Mouse (Mus musculus): ENCODE data around the gene Tbrg4. TPM values are rescaled to one million over a fixed set of nuclear protein-coding genes. Genes with fewer than 3 reads are reported as not detected.

Gene Tbrg4
- total RNA-seq, 2 experiments from 2014 or later, result 67.7 to 77.0 TPM

DNA sequence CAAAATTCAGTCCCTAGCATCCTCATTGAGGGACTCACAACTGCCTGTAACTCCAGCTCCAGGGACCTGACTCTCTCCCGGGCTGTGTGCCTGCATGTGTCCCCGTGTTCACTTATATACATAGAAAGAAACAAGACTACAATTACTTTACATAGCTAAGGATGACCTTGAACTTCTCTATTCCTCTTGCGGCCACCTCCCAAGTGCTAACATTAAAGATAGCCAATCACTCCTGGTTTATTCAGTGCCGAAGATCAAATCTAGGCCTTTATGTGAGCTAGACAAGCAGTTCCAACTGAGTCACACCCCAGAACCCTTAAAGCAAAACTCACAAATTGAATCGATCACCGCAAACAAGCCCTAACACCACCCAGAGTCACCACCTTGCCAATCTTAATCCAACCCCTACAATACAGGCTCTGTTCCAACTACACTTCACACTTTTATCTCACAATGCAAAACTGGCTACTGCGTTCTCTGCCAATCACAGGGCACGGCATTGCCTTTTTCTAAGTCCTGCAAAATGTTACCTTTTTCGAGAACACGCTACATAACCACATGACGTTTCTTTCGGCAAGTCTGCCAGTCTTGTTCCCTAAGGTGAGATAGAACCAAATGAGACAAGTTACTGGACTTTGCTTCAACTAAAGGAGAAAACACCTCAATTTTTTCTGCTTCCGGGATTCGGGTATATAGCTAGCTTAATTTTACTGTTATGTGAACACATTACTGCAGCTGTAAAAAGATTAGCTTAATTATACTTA lies 1.1 kb downstream of the Tbrg4 start:
- no peak for DNase-seq (ENCODE audit: low spot score in 2 of 2)

DNA sequence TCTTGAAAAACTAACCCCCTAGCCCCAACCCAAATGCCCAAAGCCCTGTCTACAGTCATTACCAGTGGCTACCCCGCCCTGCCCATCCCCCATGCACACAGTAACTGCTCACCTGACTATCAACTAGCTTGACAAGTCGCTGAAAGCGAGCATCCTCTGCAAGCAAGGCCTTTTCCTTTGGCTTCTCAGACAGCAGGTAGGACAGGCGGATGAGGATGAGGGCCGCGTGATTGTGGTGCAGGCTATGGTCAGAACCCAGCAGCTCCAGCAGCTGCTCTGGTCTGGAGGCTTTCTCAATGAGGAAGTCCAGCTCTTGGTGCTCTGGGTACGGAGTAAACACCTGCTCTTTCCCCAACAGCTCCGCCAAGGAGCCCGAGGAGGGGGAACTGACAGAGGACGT lies 2.2 kb downstream of the Tbrg4 start:
- no peak for DNase-seq (ENCODE audit: low spot score in 2 of 2)

DNA sequence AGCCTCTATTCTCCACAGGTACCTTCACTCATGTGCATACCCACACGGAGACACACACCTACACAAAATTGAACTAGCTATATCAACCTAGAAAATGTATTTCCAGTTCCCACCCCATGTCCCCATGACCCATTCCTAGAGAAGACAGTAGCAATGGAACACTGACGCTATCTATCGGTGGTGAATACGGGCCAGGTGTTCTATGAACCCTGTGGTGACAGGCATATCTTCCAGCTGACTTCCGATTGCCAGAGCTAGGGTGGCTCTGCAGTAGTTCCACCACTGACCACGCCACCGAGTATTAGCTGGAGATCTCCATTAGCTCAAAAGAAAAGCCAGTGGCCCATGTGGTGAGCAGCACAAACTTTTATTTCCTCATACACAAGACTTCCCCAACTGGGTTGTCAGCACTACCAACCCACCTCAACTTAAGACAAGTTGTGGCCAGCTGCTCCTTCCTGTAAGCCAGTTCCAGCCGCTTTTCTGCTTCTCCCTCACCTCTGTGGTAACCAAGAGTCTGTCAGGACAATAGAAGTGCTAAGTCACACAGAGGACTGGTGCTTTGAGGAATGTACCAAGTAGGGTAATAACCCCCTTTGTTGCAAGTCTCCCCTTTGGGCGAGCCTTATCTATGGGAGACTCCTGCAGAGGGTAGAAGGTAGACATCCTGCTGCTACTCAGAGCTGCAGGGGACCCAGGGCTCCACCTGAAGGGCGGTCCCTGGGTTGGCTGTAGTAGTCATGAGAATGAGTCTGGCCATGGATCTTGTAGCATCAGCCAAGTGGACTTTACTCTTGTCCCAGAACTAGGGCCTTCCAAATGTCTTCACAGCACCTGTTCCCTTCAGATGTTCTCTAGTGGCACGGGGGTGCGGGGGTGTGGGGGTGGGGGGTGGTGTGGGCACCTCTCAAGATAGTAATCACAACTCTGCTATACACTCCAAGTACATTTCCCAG lies 10.3 kb downstream of the Tbrg4 start:
- DNase-seq (ENCODE audit: low spot score in 2 of 2), result no peak

DNA sequence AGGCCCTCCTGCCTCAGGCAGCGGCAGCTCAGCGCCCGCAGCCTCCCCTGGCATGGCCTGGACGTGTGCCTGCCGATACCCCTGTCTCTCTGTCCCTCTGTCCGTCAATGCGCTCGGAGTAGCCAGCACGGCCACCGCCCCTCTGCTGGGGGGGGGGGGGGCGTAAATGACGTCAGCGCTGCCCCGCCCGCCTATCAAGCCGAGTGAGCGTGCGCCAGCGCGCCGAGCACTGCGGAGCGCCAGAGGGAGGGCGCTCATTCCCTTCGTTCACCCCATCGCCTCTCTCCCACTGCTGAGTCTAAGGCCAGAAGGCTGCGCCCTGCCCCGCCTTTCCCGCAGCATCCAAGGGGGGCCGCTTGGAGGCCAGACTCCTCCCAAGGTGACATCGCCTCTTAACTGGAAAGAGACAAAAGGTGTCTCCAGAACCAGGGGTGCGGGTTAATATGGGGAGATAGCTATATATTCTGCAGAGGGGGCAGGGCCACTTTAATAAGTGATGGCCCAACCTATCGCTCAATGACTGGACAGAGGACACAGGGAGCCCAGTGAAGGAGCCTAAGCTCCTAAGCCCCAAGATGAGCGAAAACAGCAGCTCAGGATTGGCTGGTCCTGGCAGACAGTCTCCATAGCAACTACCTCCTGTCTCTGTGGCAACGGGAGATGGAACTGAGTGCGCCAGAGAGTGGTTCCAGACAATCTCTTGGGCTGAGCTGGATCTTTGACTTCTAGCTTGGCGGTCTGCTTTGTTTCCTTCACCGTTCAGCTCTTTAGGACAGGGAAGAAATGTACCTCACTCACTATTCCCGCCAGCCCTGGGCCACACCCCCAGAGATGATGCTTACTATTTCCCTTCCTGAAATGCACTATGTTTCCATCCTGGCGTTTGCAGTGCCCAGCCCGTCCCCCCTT lies 20.1 kb downstream of the Tbrg4 start, which contains the start of gene Nacad:
Gene Nacad, minus strand, starts transcription at position 563 of the 909 bp plus-strand sequence.
- DNase-seq (ENCODE audit: low spot score in 2 of 2), result no peak

DNA sequence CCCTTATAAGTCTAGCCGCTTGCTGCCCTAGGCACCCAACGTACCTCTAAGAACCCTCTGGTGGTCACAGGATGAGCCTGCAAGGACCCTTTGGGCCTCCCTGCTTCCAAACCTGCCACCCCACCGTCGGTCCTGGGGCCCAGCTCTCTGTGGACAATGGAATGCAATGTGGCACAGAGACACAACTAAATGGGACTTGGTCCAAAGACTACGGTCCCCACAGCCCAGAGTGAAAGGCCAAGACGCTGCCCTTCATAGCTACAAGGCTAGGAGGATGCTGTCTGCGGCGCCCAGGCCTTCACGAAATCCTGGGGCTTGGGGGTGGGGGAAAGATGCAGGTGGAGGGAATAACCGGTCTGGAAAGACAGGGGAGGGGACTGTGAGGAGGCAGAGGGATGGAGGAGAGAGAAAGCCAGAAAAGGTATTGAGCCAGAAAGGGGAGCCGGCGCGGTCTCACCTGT lies 20.8 kb downstream of the Tbrg4 start:
- DNase-seq (ENCODE audit: low spot score in 2 of 2), result no peak

DNA sequence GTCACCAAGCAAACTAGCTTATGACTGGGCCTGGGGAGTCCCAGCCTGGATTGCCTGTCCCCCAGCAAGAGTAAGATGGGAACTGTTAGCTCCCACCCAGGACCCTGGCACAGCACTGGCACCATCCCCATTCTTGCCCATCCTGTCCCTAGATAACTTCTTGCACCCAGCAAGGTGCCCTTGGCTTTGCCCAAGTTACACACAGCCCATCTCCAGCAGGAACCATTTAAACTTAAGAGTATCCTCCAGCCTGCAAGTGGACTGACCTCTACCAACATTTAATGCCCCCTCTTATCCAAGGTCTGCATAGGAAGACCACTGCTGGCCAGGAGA lies 21.3 kb downstream of the Tbrg4 start:
- no peak for DNase-seq (ENCODE audit: low spot score in 2 of 2)

DNA sequence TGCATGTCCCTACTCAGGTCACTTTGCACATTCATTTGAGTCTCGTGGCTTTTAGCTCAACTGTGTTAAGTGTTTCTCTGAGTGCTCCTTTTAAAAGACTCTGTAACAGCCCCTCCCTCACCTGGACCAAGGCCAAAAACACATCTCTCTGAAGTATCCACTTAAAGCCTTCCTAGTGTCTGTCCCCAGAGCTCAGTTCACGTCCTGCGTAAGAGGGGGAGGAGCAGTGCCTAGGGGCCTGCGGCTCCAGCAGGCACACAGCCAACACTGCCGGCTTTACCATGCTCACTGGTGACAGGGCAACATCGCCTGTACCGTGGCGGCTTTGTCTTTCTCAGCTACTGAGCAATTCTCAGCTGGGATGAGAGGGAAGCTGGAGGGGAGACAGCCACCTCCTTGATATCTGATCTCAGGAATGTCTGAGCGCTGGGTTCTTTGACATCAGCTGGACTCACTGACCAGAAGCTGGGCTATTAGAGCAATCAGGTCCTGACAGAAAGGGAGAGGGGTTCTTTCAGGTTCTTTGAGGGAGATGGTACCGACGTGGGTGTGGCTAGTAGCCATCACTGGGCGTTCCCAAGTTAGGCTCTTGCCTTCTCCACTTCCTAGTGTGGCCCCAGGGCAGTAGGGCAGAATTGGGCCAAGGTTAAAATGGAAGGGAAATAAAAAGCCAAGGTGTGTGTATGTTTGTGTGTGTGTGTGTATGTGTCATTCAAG lies 21.8 kb downstream of the Tbrg4 start:
- DNase-seq (ENCODE audit: low spot score in 2 of 2), result no peak

DNA sequence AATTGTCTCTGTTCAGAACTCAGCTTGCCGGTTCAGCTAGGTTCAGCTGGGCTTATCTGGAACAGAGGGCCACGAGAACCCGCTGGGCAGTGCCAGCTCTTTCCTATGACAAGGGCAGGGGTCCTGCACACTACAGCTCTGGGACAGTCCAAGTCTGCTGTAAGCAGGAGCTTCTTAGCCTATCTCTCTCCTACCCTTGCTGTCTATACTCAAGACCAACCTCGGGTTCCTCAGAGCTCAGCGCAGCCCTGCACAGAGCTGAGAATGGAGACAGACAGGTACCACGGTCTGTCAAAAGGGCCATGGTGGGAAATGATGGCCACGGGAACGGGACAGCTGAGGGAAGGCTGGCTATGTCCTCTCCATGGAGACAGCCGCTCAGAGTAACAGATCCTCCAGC lies 22.6 kb downstream of the Tbrg4 start:
- DNase-seq (ENCODE audit: low spot score in 2 of 2), result no peak

DNA sequence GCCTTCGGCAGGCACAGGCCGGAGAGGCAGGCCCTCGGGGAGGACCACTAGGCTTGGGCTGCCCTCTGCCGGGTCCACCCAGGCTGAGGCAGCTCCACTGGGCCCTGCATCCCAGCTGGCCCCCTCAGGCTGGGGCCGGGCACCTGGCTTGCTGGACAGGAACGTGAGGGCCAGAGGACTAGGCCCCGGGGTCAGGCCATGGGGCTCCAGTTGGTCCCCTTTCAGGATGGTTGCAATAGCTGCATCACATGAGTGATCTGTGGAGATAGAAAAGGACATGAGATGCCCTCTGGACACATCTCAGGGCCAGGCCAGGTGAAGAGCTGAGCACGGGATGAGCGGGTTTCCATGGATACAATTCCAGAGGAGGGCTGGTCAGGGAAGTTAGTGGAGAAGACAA lies 23.2 kb downstream of the Tbrg4 start:
- no peak for DNase-seq (ENCODE audit: low spot score in 2 of 2)

DNA sequence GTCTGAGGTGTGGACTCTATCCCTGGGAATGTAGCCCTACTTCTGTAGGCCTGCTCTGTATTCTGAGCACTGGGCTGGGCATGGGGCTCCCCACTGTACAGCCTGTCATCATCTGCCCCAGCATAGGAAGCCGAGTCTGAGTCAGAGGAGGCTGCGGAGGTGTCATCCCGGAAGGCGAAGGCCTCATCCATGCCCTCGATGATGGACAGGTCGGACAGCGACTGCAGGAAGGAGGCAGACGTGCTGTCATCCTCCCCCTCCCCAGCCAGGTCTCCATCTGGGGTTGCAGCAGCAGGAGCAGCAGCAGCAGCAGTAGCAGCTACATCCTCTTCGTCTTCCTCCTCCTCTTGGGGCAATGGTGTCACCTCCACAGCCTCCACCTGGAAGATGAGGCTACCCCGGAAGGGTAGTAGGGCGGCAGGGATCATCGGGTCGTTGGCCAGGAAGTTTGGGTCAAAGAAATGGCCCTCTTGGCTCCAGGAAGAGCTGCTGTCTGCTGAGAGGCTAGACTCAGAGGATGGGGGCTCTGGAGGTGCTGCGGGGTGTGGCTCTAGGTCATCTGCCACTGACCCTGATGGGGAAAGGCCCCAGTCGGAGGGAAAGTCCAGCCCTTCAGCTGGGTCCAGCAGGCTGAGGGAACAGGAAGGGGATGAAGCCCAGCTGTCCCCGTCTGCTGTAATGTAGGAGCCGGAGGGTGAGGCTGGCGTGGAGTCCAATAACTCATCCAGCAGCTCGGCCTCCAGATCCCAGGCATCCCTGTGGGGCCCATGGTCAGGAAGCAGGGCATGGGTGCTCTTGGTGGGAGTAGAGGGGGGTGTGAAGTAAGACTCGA lies 24.0 kb downstream of the Tbrg4 start:
- no peak for DNase-seq (ENCODE audit: low spot score in 2 of 2)

DNA sequence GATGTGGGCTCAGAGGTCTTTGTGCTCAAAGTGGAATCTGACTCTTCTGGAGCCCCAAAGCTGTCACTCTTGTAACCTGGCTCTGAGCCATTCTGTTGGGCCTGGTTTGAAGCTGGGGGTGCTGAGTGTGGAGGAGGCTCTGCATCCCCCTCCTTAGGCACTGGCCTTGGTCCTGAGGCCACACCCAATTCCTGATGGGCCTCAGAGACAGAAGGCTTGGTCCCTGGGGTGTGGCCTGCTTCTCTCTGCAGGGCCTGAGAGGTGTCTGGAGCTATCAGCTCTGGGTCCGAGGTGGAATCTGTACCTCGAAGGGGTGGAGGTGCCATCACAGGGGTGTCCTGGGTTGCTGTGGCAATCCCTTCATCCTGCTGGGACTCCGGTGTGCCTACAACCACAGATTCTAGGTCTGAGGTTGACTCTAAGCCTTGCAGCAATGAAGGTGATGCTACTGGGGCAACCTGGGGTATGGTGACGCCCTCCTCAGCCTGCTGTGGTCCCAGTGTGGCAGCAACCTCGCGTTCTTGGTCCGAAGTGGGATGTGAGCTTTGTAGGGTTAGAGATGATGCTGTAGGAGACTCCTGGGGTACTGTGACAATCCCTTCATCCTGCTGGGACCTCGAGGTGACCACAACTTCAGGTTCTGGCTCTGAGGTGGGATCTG lies 25.5 kb downstream of the Tbrg4 start:
- DNase-seq (ENCODE audit: low spot score in 2 of 2), result no peak

DNA sequence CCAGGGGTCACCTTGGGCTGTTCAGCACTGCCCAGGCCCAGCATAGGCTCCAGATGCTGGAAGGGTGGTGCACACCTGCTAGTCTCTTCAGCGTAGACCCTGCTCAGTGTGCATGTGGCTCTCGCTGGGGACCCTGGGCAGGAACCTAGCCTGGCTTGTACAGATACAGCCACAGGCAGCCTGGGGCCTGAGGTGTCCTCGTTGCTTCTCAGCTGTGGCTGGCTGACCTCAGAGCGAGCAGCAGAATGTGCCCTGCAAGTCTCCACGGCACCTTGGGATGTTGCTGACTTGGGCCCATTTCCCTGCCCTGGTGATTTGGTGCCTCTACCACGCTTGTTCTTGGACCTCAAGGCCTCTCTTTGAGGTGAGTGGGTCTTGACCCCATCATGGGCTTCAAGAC lies 26.0 kb downstream of the Tbrg4 start:
- no peak for DNase-seq (ENCODE audit: low spot score in 2 of 2)

DNA sequence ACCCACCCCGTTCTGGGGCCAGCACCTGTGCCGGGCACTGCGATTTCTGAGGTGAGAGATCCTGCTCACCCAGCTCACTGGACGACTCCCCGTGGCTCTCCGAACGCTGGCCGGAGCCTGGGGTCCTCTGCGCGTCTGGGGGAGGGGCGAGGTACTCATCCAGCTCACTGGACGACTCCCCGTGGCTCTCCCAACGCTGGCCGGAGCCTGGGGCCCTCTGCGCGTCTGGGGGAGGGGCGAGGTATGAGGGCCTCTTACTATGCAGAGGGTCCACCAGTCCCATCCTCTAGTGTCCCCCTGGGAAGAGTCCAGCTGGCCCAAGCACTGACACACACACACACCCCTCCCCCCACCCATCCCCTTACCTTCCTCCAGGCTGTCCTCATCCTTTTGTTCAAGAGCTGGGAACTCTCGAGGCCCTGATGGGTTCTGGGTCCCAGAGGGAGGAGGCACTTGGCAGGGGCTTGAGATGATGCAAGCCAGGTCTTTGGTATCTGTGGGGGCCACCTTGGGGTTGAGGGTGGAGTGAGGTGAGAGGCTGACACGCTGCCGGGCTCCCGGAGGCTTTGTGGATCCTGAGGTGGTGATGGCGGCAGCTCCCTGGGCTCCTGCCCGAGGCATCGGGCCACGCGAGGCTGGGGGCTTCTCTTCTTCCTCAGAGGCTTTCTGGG lies 26.7 kb downstream of the Tbrg4 start:
- no peak for DNase-seq (ENCODE audit: low spot score in 2 of 2)

DNA sequence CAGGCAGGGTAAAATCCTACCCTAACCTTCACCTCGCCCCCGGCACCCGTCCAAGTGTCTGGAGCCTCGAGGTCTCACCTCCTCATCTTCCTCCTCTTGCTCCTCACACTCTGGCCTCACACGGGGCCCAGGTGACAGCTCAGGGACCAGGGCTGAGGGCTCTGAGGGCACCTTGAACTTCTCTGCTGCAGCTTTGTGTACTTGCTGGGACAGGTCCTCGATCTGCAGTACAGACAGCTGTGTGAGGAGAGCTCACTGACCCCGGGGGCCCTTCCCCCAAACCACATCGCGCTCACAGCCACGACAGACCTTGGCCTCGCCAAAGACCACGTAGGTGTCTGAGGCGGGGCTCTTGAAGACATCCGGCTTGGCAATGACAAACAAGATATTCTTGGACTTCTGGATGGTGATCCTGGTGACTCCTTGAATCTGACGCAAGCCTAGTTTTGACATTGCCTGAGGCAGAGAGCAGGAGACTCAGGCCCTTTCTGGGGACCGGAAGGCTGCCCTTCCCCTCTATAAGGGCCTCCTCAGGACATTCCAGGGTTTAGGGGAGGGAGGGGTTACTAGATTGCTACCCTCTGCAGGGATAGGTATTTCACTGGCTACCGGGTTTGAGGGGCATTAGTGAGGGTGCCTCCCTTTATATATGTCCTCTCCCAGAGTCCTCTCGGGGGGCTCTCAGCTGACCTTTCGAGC lies 27.5 kb downstream of the Tbrg4 start:
- DNase-seq (ENCODE audit: low spot score in 2 of 2), result no peak

DNA sequence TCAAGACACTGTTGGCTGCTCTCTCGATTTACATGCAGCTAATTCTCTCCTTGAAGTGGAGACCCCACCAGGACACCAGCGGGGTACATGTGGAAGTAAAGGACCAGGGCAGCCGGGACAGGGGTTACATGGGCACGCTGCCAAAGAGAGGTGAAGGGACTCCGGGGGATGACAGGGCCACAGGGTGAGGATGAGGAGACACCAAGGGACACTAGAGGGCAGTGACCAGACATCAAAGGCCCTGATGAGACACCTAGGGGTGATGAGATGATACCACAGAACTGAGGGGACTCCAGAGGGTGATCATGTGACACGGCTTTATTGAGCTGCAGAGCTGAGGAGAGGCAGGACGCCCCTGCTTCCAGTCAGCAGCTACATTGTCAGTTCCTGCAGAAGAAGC lies 28.3 kb downstream of the Tbrg4 start:
- DNase-seq (ENCODE audit: low spot score in 2 of 2), result no peak

DNA sequence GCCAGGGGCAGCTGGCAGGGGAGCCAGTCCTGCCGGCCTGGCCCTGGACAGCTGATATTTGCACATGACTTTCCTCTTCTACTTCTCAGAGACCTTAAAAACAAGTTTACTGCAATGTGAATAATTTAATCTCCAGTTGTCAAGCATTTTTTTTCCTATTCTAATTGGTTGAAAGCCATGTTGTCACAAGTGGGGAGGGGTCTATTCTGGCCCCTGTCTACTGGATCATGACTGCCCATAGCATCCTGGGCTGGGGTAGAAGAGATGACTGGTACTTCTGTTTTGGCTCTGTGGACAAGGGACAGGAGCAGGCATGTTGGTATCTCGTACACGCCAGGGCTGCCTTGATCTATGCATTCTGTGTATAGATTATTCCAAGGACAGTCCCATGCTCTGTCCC lies 29.3 kb downstream of the Tbrg4 start:
- no peak for DNase-seq (ENCODE audit: low spot score in 2 of 2)

DNA sequence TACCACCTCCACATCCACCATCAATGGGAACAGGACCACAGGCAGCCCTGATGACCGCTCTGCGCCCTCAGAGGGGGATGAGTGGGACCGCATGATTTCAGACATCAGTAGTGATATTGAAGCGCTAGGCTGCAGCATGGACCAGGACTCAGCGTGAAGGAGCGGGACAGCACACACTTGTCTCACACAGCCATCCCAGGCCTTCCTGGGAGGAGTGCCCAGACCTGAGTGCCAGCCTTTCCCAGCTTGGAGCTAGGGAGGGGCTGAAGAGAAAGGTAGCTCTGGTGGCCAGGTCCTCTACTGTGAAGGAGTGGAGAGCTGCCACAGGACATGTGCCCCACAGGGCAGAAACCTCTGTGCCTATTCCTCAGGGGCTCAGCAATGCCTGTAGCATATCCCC lies 29.7 kb downstream of the Tbrg4 start:
- no peak for DNase-seq (ENCODE audit: low spot score in 2 of 2)

DNA sequence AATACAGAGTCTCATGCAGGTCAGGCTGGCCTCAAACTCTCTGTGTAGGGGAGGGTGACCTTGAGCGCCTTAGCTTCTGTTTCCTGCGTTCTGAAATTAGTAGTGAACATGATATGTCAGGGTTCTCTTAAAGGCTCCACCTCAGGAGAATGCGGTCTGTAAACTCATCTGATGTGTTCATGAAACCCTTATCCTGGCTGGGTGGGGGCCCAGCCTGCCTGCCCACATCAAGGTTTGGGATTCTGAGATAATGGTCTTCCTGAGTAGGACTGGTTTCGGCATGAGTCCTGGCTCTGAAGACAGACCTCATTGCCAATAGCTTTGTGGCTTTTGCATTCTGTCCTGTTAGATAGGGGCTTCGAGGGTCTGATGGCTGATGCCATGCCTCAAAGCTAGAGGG lies 30.5 kb downstream of the Tbrg4 start:
- no peak for DNase-seq (ENCODE audit: low spot score in 2 of 2)
